Mouse (Mus musculus): ENCODE measurements around the gene Hsf4. TPM values are rescaled to one million over a fixed set of nuclear protein-coding genes. Genes with fewer than 3 reads are reported as not detected.

The Hsf4 gene
- polyA plus RNA-seq, 1 experiment from 2014 or later: 0.25 TPM

DNA sequence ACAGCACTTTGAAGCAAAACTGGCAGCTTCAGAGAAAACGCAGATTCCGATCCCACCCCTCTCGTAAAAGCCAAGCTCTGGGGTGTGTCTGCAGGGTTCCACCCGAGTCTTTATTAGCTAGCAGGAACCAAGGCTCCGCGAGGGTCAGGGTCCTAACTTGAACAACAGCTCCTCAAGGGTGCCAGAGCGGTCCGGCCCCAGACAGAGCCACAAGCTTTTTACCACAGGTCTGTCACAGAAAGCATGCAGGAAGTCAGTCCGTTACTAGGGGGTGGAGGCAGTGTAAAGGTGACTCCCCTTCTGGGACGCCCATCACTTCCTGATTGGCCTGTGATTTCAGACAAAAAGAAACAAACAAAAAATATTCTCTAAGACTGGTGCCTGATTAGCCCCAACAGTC is 4.5 kb upstream of the Hsf4 start:
- Histone ChIP-seq H3K9ac (replicated peaks; ENCODE audit: low read depth, low read length) (no peak overlapping the region; the same call in 1 of the 2 replicates), H3K4me1 (replicated peaks; ENCODE audit: control insufficient read depth, insufficient read depth, low read length) (peaks cover 29% of the 10 kb centered on the region), H3K27me3 (replicated peaks; ENCODE audit: control insufficient read depth, insufficient read depth, low read length) (peaks cover 79% of the 10 kb centered on the region), H3K9me3 (ENCODE audit: control insufficient read depth, low read length) (peaks cover 5% of the 10 kb centered on the region), H3K4me3 (replicated peaks; ENCODE audit: low read length) (peak overlapping the region; percentile 73), H3K36me3 (ENCODE audit: control insufficient read depth, insufficient read depth) (no peaks in the 10 kb centered on the region), H3K4me2 (ENCODE audit: low read length) (peak overlapping the region; percentile 89), H3K27ac (ENCODE audit: low read length) (no peak overlapping the region)
- ATAC-seq: no peak
- 16% methylated on average over 10 of the region's 10 CpGs for WGBS

DNA sequence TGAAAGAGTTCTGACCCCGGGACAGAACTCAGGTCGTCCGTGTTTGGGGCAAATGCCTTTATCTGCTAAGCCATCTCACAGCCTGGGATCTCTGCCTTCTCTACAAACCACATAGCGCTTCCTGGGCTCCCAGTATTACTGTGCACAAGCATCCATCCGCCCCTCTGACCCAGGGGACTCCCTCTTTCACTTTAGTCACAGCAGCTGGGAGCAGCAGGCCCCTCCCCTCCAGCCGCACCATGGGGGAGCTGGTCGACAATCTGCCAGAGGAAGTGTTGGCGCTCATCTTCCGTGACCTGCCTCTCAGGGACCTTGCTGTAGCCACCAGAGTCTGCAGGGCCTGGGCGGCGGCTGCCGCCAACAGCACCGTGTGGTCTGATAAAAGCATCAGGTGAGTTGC is 2.8 kb upstream of the Hsf4 start:
- H3K36me3 ChIP-seq (ENCODE audit: control insufficient read depth, insufficient read depth): no peaks in the 10 kb centered on the region
- H3K9me3 ChIP-seq (ENCODE audit: control insufficient read depth, low read length): peaks cover 3% of the 10 kb centered on the region; the same call in 1 of the 2 replicates
- no peak overlapping the region for H3K4me3 ChIP-seq (replicated peaks; ENCODE audit: low read length)
- WGBS: 6% methylated on average over 13 of the region's 13 CpGs
- H3K9ac ChIP-seq (replicated peaks; ENCODE audit: low read depth, low read length): no peak overlapping the region
- H3K4me1 ChIP-seq (replicated peaks; ENCODE audit: control insufficient read depth, insufficient read depth, low read length): peaks cover 35% of the 10 kb centered on the region
- H3K4me2 ChIP-seq (ENCODE audit: low read length): no peak overlapping the region
- no peak for ATAC-seq
- peaks cover 79% of the 10 kb centered on the region for H3K27me3 ChIP-seq (replicated peaks; ENCODE audit: control insufficient read depth, insufficient read depth, low read length)
- no peak overlapping the region for H3K27ac ChIP-seq (ENCODE audit: low read length)

DNA sequence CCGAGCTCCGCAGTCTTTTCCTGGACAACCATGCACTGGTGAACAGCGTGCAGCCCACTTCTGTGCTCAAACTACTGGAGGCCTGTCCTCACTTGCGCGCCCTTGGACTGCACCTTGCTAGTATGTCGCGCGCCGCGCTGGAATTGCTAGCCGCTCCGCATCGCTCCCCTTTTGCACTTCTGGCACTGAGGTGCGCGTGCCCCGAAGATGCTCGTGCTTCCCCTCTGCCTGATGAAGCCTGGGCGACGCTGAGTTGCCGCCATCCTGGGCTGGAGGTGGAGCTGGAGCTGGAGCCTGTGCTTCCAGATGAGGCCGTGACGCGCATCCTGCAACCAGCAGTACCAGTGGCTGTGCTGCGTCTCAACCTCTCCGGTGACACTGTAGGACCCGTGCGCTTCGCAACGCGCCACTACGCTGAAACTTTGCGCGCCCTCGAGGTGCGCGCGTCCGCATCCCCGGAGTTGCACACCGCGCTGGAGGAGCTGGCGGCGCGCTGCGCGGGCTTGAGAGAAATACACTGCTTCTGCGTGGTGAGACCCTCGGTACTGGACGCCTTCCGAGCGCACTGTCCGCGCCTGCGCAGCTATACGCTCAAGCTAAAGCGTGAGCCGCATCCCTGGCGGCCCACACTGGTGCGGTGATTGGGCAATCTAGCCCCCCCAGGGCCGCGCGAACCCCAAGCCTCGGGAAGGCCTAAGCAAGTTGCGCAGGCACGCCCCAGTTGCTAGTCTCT is 1.1 kb upstream of the Hsf4 start:
- ATAC-seq: peak; percentile 92
- peaks cover 92% of the 10 kb centered on the region for H3K27me3 ChIP-seq (replicated peaks; ENCODE audit: control insufficient read depth, insufficient read depth, low read length)
- peak overlapping the region; percentile 90 for H3K4me2 ChIP-seq (ENCODE audit: low read length)
- H3K27ac ChIP-seq (ENCODE audit: low read length): no peak overlapping the region
- H3K9me3 ChIP-seq (ENCODE audit: control insufficient read depth, low read length): peaks cover 3% of the 10 kb centered on the region; the same call in 1 of the 2 replicates
- peak overlapping the region; percentile 57 for H3K4me3 ChIP-seq (replicated peaks; ENCODE audit: low read length)
- H3K4me1 ChIP-seq (replicated peaks; ENCODE audit: control insufficient read depth, insufficient read depth, low read length): peaks cover 35% of the 10 kb centered on the region
- WGBS: under 1% methylated on average over 65 of the region's 65 CpGs
- H3K36me3 ChIP-seq (ENCODE audit: control insufficient read depth, insufficient read depth): no peaks in the 10 kb centered on the region
- peak overlapping the region; percentile 61 for H3K9ac ChIP-seq (replicated peaks; ENCODE audit: low read depth, low read length)

DNA sequence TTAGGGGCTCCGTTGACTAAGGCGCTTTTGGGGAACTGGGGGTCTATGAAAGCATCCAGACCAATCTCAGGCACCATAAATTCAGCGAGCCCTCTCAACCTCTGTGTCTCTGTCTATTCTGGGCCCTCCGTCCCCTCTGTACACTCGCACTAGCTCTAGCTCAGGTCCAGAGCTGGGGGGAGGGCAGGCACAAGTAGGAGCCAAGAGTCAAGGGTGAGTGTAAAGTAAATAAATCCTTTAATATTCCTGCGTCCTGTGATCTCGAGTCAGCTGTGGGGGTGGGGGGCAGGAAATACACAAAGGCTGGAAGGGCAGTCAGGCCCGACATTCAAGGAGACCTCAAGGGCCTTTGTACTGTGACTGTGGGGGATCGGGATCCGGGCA is 534 bp upstream of the Hsf4 start:
- 1% methylated on average over 10 of the region's 10 CpGs for WGBS
- no peak overlapping the region for H3K27ac ChIP-seq (ENCODE audit: low read length)

DNA sequence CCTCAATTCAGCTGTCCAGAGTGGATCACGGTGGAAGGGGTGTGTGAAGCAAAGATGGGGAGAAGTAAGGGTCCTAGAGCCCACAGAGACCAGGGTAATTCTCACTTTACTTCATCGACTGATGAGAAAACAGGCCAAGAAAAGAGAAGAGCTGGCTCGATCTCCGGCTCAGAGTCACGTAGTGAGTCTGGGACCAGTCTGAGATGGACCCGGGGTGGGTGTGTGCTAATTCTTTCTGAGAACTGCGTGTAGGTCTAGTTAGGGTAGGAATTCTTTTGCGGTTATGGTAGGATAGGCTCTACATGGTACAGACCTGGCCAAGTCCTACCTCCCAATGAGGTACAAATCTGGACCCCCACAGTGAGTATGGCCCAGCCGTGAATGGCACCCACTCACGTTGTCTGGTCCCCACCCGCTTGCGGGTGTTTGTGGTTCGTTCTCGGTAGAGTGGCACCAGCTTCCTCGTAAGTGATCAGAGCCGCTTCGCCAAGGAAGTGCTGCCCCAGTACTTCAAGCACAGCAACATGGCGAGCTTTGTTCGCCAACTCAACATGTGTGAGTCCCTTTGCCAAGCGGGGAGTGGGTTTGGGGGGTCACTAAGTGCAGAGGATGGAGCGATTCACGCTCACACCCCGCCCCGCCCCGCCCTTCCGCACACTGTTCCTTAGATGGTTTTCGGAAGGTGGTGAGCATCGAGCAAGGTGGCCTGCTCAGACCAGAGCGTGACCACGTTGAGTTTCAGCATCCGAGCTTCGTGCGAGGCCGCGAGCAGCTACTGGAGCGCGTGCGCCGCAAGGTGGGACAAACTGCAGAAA is 707 bp downstream of the Hsf4 start:
- H3K9ac ChIP-seq (replicated peaks; ENCODE audit: low read depth, low read length): peak overlapping the region; percentile 61; the same call in 1 of the 2 replicates
- ATAC-seq: no peak
- WGBS: 1% methylated on average over 39 of the region's 39 CpGs

More for the DNA sequence above, 534 bp upstream of the Hsf4 start:
- Histone ChIP-seq H3K4me2 (ENCODE audit: low read length) (peak overlapping the region; percentile 90), H3K9me3 (ENCODE audit: control insufficient read depth, low read length) (peaks cover 3% of the 10 kb centered on the region; the same call in 1 of the 2 replicates), H3K4me1 (replicated peaks; ENCODE audit: control insufficient read depth, insufficient read depth, low read length) (peaks cover 33% of the 10 kb centered on the region), H3K27me3 (replicated peaks; ENCODE audit: control insufficient read depth, insufficient read depth, low read length) (peaks cover 91% of the 10 kb centered on the region), H3K9ac (replicated peaks; ENCODE audit: low read depth, low read length) (peak overlapping the region; percentile 61), H3K36me3 (ENCODE audit: control insufficient read depth, insufficient read depth) (no peaks in the 10 kb centered on the region), H3K4me3 (replicated peaks; ENCODE audit: low read length) (peak overlapping the region; percentile 57)
- ATAC-seq: no peak

DNA sequence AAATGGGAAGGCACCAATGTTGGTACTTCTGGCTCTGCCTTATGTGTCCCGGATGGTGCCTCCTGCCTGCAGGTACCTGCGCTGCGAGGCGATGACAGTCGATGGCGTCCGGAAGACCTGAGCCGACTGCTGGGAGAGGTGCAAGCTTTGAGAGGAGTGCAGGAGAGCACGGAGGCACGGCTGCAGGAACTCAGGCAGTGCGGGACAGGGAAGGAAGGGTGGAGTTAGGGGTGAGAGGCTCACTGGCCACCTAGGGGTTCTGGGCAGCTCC is 1.2 kb downstream of the Hsf4 start:
- no peak overlapping the region for H3K9ac ChIP-seq (replicated peaks; ENCODE audit: low read depth, low read length)
- 2% methylated on average over 11 of the region's 11 CpGs for WGBS
- H3K4me2 ChIP-seq (ENCODE audit: low read length): peak overlapping the region; percentile 12
- peaks cover 3% of the 10 kb centered on the region; the same call in 1 of the 2 replicates for H3K9me3 ChIP-seq (ENCODE audit: control insufficient read depth, low read length)
- 0 out of 2 replicates have a peak overlapping the region, but pooled peaks have one; percentile 2 for H3K4me3 ChIP-seq (replicated peaks; ENCODE audit: low read length)
- H3K27me3 ChIP-seq (replicated peaks; ENCODE audit: control insufficient read depth, insufficient read depth, low read length): peaks cover 92% of the 10 kb centered on the region
- H3K36me3 ChIP-seq (ENCODE audit: control insufficient read depth, insufficient read depth): no peaks in the 10 kb centered on the region
- H3K4me1 ChIP-seq (replicated peaks; ENCODE audit: control insufficient read depth, insufficient read depth, low read length): peaks cover 31% of the 10 kb centered on the region
- no peak for ATAC-seq
- no peak overlapping the region for H3K27ac ChIP-seq (ENCODE audit: low read length)

More for the DNA sequence above, 707 bp downstream of the Hsf4 start:
- Histone ChIP-seq H3K36me3 (ENCODE audit: control insufficient read depth, insufficient read depth) (no peaks in the 10 kb centered on the region), H3K9me3 (ENCODE audit: control insufficient read depth, low read length) (peaks cover 3% of the 10 kb centered on the region; the same call in 1 of the 2 replicates), H3K4me2 (ENCODE audit: low read length) (peak overlapping the region; percentile 90), H3K27ac (ENCODE audit: low read length) (no peak overlapping the region), H3K27me3 (replicated peaks; ENCODE audit: control insufficient read depth, insufficient read depth, low read length) (peaks cover 93% of the 10 kb centered on the region), H3K4me3 (replicated peaks; ENCODE audit: low read length) (peak overlapping the region; percentile 57; the same call in 1 of the 2 replicates), H3K4me1 (replicated peaks; ENCODE audit: control insufficient read depth, insufficient read depth, low read length) (peaks cover 25% of the 10 kb centered on the region)

DNA sequence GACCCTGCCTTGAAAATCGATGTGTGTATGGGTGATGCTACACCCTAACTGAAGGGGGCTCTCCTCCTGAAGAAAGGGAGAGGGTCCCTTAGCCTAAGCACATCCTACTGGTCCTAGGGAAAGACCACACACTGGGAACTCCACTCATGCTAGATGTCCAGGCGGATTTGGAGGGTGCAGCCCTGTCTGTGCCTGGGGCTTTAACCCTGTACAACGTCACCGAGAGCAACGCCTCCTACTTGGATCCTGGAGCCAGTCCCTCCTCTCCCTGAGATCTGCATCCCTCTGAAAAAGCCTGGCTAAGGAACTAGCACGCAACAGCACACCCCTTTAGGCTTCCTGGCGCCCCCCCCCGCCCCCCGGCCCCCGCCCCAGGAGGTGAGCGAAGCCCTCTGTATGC is 5.8 kb downstream of the Hsf4 start:
- H3K36me3 ChIP-seq (ENCODE audit: control insufficient read depth, insufficient read depth): 0 out of 2 replicates have a peak, but pooled peaks cover 3% of the 10 kb centered on the region
- H3K9me3 ChIP-seq (ENCODE audit: control insufficient read depth, low read length): no peaks in the 10 kb centered on the region
- no peak overlapping the region; the same call in 1 of the 2 replicates for H3K4me2 ChIP-seq (ENCODE audit: low read length)
- peaks cover 26% of the 10 kb centered on the region for H3K4me1 ChIP-seq (replicated peaks; ENCODE audit: control insufficient read depth, insufficient read depth, low read length)
- H3K27me3 ChIP-seq (replicated peaks; ENCODE audit: control insufficient read depth, insufficient read depth, low read length): peaks cover 72% of the 10 kb centered on the region
- H3K4me3 ChIP-seq (replicated peaks; ENCODE audit: low read length): no peak overlapping the region
- WGBS: 5% methylated on average over 10 of the region's 11 CpGs
- H3K9ac ChIP-seq (replicated peaks; ENCODE audit: low read depth, low read length): no peak overlapping the region
- no peak overlapping the region for H3K27ac ChIP-seq (ENCODE audit: low read length)
- ATAC-seq: no peak

DNA sequence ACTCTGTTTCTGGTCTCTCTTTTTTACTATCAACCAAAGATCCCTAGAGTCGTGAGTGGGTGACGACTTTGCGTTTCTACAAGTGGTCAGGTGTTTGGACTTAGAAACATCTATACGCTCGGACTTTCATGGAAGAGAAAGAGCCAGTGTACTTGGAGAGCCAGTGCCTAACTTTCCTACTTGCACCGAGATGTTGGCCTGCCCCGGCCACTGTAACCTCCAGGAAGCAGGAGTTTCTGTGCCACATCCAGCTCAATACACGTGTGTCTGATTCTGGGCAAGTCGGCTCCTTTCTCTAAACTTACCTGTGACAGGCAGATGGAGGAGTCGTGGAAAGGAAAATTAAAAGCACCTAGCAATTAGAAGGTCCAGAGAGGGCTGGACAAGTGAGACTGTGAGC is 6.2 kb downstream of the Hsf4 start, which contains the start of gene Nol3:
TSS of gene Nol3 (plus strand) at position 301 of the 400 bp plus-strand sequence.
- H3K9me3 ChIP-seq (ENCODE audit: control insufficient read depth, low read length): no peaks in the 10 kb centered on the region
- no peak for ATAC-seq
- WGBS: 4% methylated on average over 10 of the region's 10 CpGs
- H3K27me3 ChIP-seq (replicated peaks; ENCODE audit: control insufficient read depth, insufficient read depth, low read length): peaks cover 67% of the 10 kb centered on the region
- H3K27ac ChIP-seq (ENCODE audit: low read length): no peak within 1 kb of the TSS
- peaks cover 22% of the 10 kb centered on the region for H3K4me1 ChIP-seq (replicated peaks; ENCODE audit: control insufficient read depth, insufficient read depth, low read length)
- H3K9ac ChIP-seq (replicated peaks; ENCODE audit: low read depth, low read length): peak within 1 kb of the TSS; percentile 59
- H3K4me2 ChIP-seq (ENCODE audit: low read length): peak within 1 kb of the TSS; percentile 86
- H3K4me3 ChIP-seq (replicated peaks; ENCODE audit: low read length): peak within 1 kb of the TSS; percentile 46
- 0 out of 2 replicates have a peak, but pooled peaks cover 3% of the 10 kb centered on the region for H3K36me3 ChIP-seq (ENCODE audit: control insufficient read depth, insufficient read depth)
